Mouse (Mus musculus) small intestine, adult 2 months (tissue): ENCODE measurements around the gene Dgkg. TPM values are rescaled to one million over a fixed set of nuclear protein-coding genes. Genes with fewer than 3 reads are reported as not detected.

Experiments
- H3K27ac ChIP-seq: fragments of 200-500 bp; 2 replicates; pipeline ENCODE4 v1.5.1; 2012; ENCODE audit warnings: low read depth, low read length, control low read depth, inconsistent platforms; ENCODE audit not compliant: insufficient read depth
- H3K27me3 ChIP-seq: fragments of 200-500 bp; 2 replicates; pipeline ENCODE4 v1.6.1; 2012; ENCODE audit warnings: mild to moderate bottlenecking, moderate library complexity, low read length, inconsistent platforms; ENCODE audit not compliant: control insufficient read depth, insufficient read depth
- H3K36me3 ChIP-seq: fragments of 200-500 bp; 2 replicates; pipeline ENCODE4 v1.6.1; 2012; ENCODE audit warnings: mild to moderate bottlenecking, low read length, control low read depth, inconsistent platforms; ENCODE audit not compliant: control insufficient read depth, insufficient read depth
- H3K4me1 ChIP-seq: fragments of 200-500 bp; 2 replicates; pipeline ENCODE4 v1.6.1; 2012; ENCODE audit warnings: low read length, inconsistent platforms, mixed read lengths; ENCODE audit not compliant: control insufficient read depth, insufficient read depth, insufficient read length
- H3K4me3 ChIP-seq: fragments of 200-500 bp; 2 replicates; pipeline ENCODE4 v1.5.1; 2012; ENCODE audit warnings: low read depth, mild to moderate bottlenecking, control low read depth, inconsistent platforms, low read length, moderate library complexity
- CTCF ChIP-seq: fragments of 200-500 bp; IDR thresholded peaks from 2 replicates; pipeline ENCODE4 v1.5.1; 2012; ENCODE audit warnings: low read depth, mild to moderate bottlenecking, control low read depth, inconsistent platforms, low read length, moderate library complexity, mixed read lengths; ENCODE audit not compliant: insufficient replicate concordance, insufficient read length; ENCODE audit errors: extremely low read depth
- POLR2A ChIP-seq: fragments of 200-500 bp; IDR thresholded peaks from 2 replicates; pipeline ENCODE4 v1.6.1; 2012; ENCODE audit warnings: low read depth, mild to moderate bottlenecking, control low read depth, inconsistent platforms, low read length, moderate library complexity
- WGBS: fragments of 180-500 bp; shearing (Covaris S2); methylation state at CpG from one replicate; pipeline ENCODE4 v1.1.7; 2018; 5-methylcytosine and 5-hydroxymethylcytosine counted together
- polyA plus RNA-seq: library from polyadenylated mRNA; depleted of rRNA; stranded (reverse); fragments of >200 nt; gene quantifications from 2 replicates; pipeline ENCODE4 v1.2.3, GENCODE M21; 2012

Gene Dgkg
- polyA plus RNA-seq, 1 experiment, result 0.51 TPM

- peaks cover 5% of the 10 kb centered on the region; the same call in 1 of the 2 replicates for H3K4me1 ChIP-seq
- H3K36me3 ChIP-seq, result no peaks in the 10 kb centered on the region
- H3K27me3 ChIP-seq, result no peaks in the 10 kb centered on the region
- TF ChIP-seq CTCF (no peak), POLR2A (no peak)
- H3K27ac ChIP-seq, result no peak overlapping the region
- WGBS, result 81% methylated on average over 4 of the region's 4 CpGs
- no peak overlapping the region for H3K4me3 ChIP-seq
Measured at GRCm38 (mm10) chr16:22630351-22630750, 26.7 kb downstream of the Dgkg start.

GRCm38 (mm10) chr16:22629900-22630299, 27.1 kb downstream of the Dgkg start:
- H3K27me3 ChIP-seq, result no peaks in the 10 kb centered on the region
- 72% methylated on average over 4 of the region's 4 CpGs for WGBS
- peaks cover 5% of the 10 kb centered on the region; the same call in 1 of the 2 replicates for H3K4me1 ChIP-seq
- H3K27ac ChIP-seq, result no peak overlapping the region
- H3K36me3 ChIP-seq, result no peaks in the 10 kb centered on the region
- no peak overlapping the region for H3K4me3 ChIP-seq
- no peak for TF ChIP-seq CTCF
- no peak for TF ChIP-seq POLR2A

- no peak for TF ChIP-seq POLR2A
- TF ChIP-seq CTCF, result no peak
- Histone ChIP-seq H3K4me3 (no peak overlapping the region), H3K27me3 (no peaks in the 10 kb centered on the region), H3K36me3 (no peaks in the 10 kb centered on the region), H3K27ac (no peak overlapping the region), H3K4me1 (peaks cover 5% of the 10 kb centered on the region; the same call in 1 of the 2 replicates)
- 54% methylated on average over 5 of the region's 5 CpGs for WGBS
Measured at GRCm38 (mm10) chr16:22625987-22626386, 31.0 kb downstream of the Dgkg start.

GRCm38 (mm10) chr16:22625412-22625811, 31.6 kb downstream of the Dgkg start:
- no peak overlapping the region for H3K4me3 ChIP-seq
- no peak overlapping the region for H3K27ac ChIP-seq
- no peaks in the 10 kb centered on the region for H3K36me3 ChIP-seq
- WGBS, result 56% methylated on average over 5 of the region's 5 CpGs
- H3K4me1 ChIP-seq, result peaks cover 7% of the 10 kb centered on the region; the same call in 1 of the 2 replicates
- no peak for TF ChIP-seq CTCF
- no peak for TF ChIP-seq POLR2A
- no peaks in the 10 kb centered on the region for H3K27me3 ChIP-seq

GRCm38 (mm10) chr16:22622286-22622685, 34.7 kb downstream of the Dgkg start:
- Histone ChIP-seq H3K4me1 (peaks cover 7% of the 10 kb centered on the region; the same call in 1 of the 2 replicates), H3K36me3 (no peaks in the 10 kb centered on the region), H3K27me3 (no peaks in the 10 kb centered on the region), H3K4me3 (peak overlapping the region; percentile 35; the same call in 1 of the 2 replicates), H3K27ac (peak overlapping the region; percentile 82; the same call in 1 of the 2 replicates)
- 9% methylated on average over 9 of the region's 9 CpGs for whole genome bisulfite sequencing
- TF ChIP-seq CTCF (no peak), POLR2A (no peak)

GRCm38 (mm10) chr16:22621299-22621920, 35.6 kb downstream of the Dgkg start:
- Histone ChIP-seq H3K27ac (peak overlapping the region; percentile 82), H3K4me3 (peak overlapping the region; percentile 63), H3K27me3 (no peaks in the 10 kb centered on the region), H3K4me1 (peaks cover 7% of the 10 kb centered on the region; the same call in 1 of the 2 replicates), H3K36me3 (no peaks in the 10 kb centered on the region)
- TF ChIP-seq POLR2A, result no peak
- TF ChIP-seq CTCF, result no peak
- WGBS, result 27% methylated on average over 13 of the region's 13 CpGs

- Histone ChIP-seq H3K36me3 (no peaks in the 10 kb centered on the region), H3K27ac (no peak overlapping the region), H3K4me3 (no peak overlapping the region), H3K27me3 (no peaks in the 10 kb centered on the region), H3K4me1 (peaks cover 2% of the 10 kb centered on the region; the same call in 1 of the 2 replicates)
- 46% methylated on average over 8 of the region's 8 CpGs for WGBS
- TF ChIP-seq CTCF (no peak), POLR2A (no peak)
Measured at GRCm38 (mm10) chr16:22618424-22619056, 38.5 kb downstream of the Dgkg start.
